In the genomic region with DNA sequence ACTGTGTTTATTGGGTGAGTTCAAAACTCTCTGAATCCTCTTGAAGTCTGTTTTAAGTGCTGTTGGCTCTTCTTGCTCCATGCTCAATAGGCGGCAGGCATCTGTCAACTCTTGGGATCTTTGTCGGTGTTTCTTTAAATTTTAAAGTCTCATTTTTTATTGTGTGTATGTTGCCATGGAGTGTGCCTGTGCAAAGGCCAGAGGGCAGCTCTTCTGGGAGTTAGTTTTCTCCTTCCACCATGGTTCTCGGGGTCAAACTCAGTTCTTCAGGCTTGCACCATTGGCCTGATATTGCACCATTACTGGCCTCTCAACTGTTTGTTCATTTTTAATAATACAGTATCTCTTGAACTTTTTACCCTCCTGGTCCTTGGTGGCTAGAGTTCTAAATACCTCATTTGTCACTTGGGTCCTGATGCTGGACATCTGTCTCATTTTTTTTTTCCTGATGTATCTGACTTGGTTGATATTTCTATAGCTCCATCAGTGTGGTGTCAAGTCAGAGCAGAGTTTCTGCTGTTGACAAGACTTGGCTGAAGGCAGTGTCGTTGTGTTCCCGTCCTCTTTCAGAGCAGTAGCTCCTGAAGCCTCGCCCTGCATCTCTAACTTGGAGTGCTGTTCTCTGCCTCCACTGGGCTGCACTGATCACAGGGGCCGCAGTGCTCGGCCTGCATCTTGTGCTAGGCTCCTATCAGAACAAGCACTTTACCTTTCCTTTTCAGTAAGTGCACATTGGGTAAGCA, we compare ENCODE assay signal across 14 mouse cellular contexts.
A peak's percentile ranks its signal among the peaks of the same experiment; 100 is the strongest.
DNase-seq lines count a peak whose midpoint lies in the region; ATAC-seq and TF ChIP-seq lines count a peak whose summit lies in the region.
"Had no signal": no experiment of that assay in that cellular context is flagged by ENCODE, and none has a peak within 500 bp of the region (broad histone marks: within the 10 kb centered on the region; RNA-seq: fewer than 3 reads in every experiment).

No protein-coding gene starts in this region.

- peak; percentile 35 for DNase-seq in adrenal gland, adult 2 months
- DNase-seq in adrenal gland, adult 18-20 months (ENCODE audit: low spot score in 2 of 2) = no peak
- DNase-seq in kidney, adult 2 months = peak; percentile 67
- peak; percentile 20 for DNase-seq in heart, postnatal 0 days (ENCODE audit: low spot score)
- peak; percentile 46 for DNase-seq in lung, postnatal 10 days
- DNase-seq: cerebellum, adult 18-20 months; retina, postnatal 1 day had no signal

- no peak overlapping the region for H3K27ac ChIP-seq in kidney, adult 2 months (ENCODE audit: insufficient read depth, low read depth, low read length)
- H3K27ac ChIP-seq in kidney, embryonic 15.5 days = no peak overlapping the region
- no peak overlapping the region; the same call in 1 of the 2 replicates for H3K27ac ChIP-seq in heart, postnatal 0 days (ENCODE audit: low read depth)
- H3K27ac ChIP-seq in forebrain, embryonic 16.5 days (ENCODE audit: low read length) = no peak overlapping the region
- H3K27ac ChIP-seq: hindbrain, embryonic 12.5 days; limb, embryonic 13.5 days; neural tube, embryonic 13.5 days had no signal

- no peaks in the 10 kb centered on the region for H3K9me3 ChIP-seq in kidney, embryonic 15.5 days (replicated peaks)
- H3K9me3 ChIP-seq in heart, postnatal 0 days (replicated peaks; ENCODE audit: control insufficient read depth, low read length) = no peaks in the 10 kb centered on the region
- no peaks in the 10 kb centered on the region for H3K9me3 ChIP-seq in forebrain, embryonic 16.5 days (ENCODE audit: control insufficient read depth, low read length)
- H3K9me3 ChIP-seq: hindbrain, embryonic 12.5 days; limb, embryonic 13.5 days; neural tube, embryonic 13.5 days had no signal

- ATAC-seq in kidney, embryonic 15.5 days (replicated peaks; ENCODE audit: low FRiP score) = no peak
- ATAC-seq in heart, postnatal 0 days (ENCODE audit: insufficient read depth, low read depth) = peak; percentile 30; the same call in 1 of the 2 replicates
- no peak for ATAC-seq in megakaryocyte-erythroid progenitor cell, adult 5-6 weeks (replicated peaks; ENCODE audit: low FRiP score, low TSS enrichment, poor library complexity, severe bottlenecking)
- ATAC-seq in forebrain, embryonic 16.5 days = no peak

- TF ChIP-seq EP300 in heart, postnatal 0 days (IDR thresholded peaks at IDR 0.05; ENCODE audit: low read depth) = no peak

- TF ChIP-seq POLR2A in kidney, adult 2 months (IDR thresholded peaks at IDR 0.05; ENCODE audit: low read depth, low read length) = no peak

- no peak overlapping the region for H3K9ac ChIP-seq in kidney, embryonic 15.5 days
- no peak overlapping the region for H3K9ac ChIP-seq in heart, postnatal 0 days (replicated peaks; ENCODE audit: low read depth, low read length)
- H3K9ac ChIP-seq in forebrain, embryonic 16.5 days (replicated peaks; ENCODE audit: low read depth, low read length) = no peak overlapping the region
- H3K9ac ChIP-seq: hindbrain, embryonic 12.5 days; limb, embryonic 13.5 days; neural tube, embryonic 13.5 days had no signal

- H3K4me3 ChIP-seq in kidney, adult 2 months (ENCODE audit: insufficient read depth, low read depth, low read length) = no peak overlapping the region
- no peak overlapping the region for H3K4me3 ChIP-seq in kidney, embryonic 15.5 days (replicated peaks)
- no peak overlapping the region for H3K4me3 ChIP-seq in heart, postnatal 0 days (ENCODE audit: low read depth, low read length)
- no peak overlapping the region for H3K4me3 ChIP-seq in forebrain, embryonic 16.5 days (replicated peaks; ENCODE audit: low read length)
- H3K4me3 ChIP-seq: erythroblast, embryonic 14.5 days; hindbrain, embryonic 12.5 days; limb, embryonic 13.5 days; neural tube, embryonic 13.5 days had no signal

- H3K4me1 ChIP-seq in kidney, adult 2 months (ENCODE audit: control insufficient read depth, insufficient read depth, low read length) = peaks cover 13% of the 10 kb centered on the region; the same call in 1 of the 2 replicates
- H3K4me1 ChIP-seq in kidney, embryonic 15.5 days = peaks cover 20% of the 10 kb centered on the region
- H3K4me1 ChIP-seq in heart, postnatal 0 days (ENCODE audit: control insufficient read depth, insufficient read depth) = 0 out of 2 replicates have a peak, but pooled peaks cover 3% of the 10 kb centered on the region
- peaks cover 6% of the 10 kb centered on the region for H3K4me1 ChIP-seq in forebrain, embryonic 16.5 days (replicated peaks; ENCODE audit: control insufficient read depth, insufficient read depth, low read length)

- TF ChIP-seq CTCF in kidney, adult 2 months (conservative IDR thresholded peaks at IDR 0.05; ENCODE audit: insufficient read depth, insufficient read length, low read depth, low read length) = no peak
- no peak for TF ChIP-seq CTCF in heart, postnatal 0 days (IDR thresholded peaks at IDR 0.05; ENCODE audit: low read depth)

- no peaks in the 10 kb centered on the region for H3K27me3 ChIP-seq in kidney, adult 2 months (replicated peaks; ENCODE audit: control insufficient read depth, insufficient read depth, low read length)
- no peaks in the 10 kb centered on the region for H3K27me3 ChIP-seq in kidney, embryonic 15.5 days
- no peaks in the 10 kb centered on the region for H3K27me3 ChIP-seq in heart, postnatal 0 days (ENCODE audit: control insufficient read depth, insufficient read depth, low read length)
- no peaks in the 10 kb centered on the region for H3K27me3 ChIP-seq in forebrain, embryonic 16.5 days (replicated peaks; ENCODE audit: control insufficient read depth, insufficient read depth, low read length)
- H3K27me3 ChIP-seq: hindbrain, embryonic 12.5 days; limb, embryonic 13.5 days; neural tube, embryonic 13.5 days had no signal

- H3K4me2 ChIP-seq in kidney, embryonic 15.5 days = no peak overlapping the region
- H3K4me2 ChIP-seq in heart, postnatal 0 days (ENCODE audit: low read depth, low read length) = no peak overlapping the region
- no peak overlapping the region for H3K4me2 ChIP-seq in forebrain, embryonic 16.5 days (ENCODE audit: low read length)
- H3K4me2 ChIP-seq: hindbrain, embryonic 12.5 days; limb, embryonic 13.5 days; neural tube, embryonic 13.5 days had no signal

- 75% methylated on average over 8 of the region's 8 CpGs for WGBS in kidney, adult 2 months
- 70% methylated on average over 8 of the region's 8 CpGs for WGBS in kidney, embryonic 15.5 days
- 52% methylated on average over 8 of the region's 8 CpGs for WGBS in heart, postnatal 0 days
- 79% methylated on average over 8 of the region's 8 CpGs for WGBS in forebrain, embryonic 16.5 days

- no peaks in the 10 kb centered on the region for H3K36me3 ChIP-seq in kidney, adult 2 months (ENCODE audit: control insufficient read depth, insufficient read depth, low read length)
- no peaks in the 10 kb centered on the region for H3K36me3 ChIP-seq in kidney, embryonic 15.5 days
- H3K36me3 ChIP-seq in heart, postnatal 0 days (replicated peaks; ENCODE audit: control insufficient read depth, insufficient read depth, low read length) = no peaks in the 10 kb centered on the region
- H3K36me3 ChIP-seq in forebrain, embryonic 16.5 days (ENCODE audit: control insufficient read depth, insufficient read depth) = no peaks in the 10 kb centered on the region
- H3K36me3 ChIP-seq: hindbrain, embryonic 12.5 days; limb, embryonic 13.5 days; neural tube, embryonic 13.5 days had no signal

Comparison
In these comparisons a context has a peak if more than half of its experiments do, and no peak if none do; other contexts are left out.
1. DNase-seq: peak in adrenal gland, adult 2 months (single experiment), kidney, adult 2 months (single experiment), heart, postnatal 0 days (single experiment) and lung, postnatal 10 days (single experiment); none in adrenal gland, adult 18-20 months (0 of 2).